Mouse (Mus musculus) layer of hippocampus, adult 2 months (tissue): ENCODE results near the gene Arhgef12. TPM values are rescaled to one million over a fixed set of nuclear protein-coding genes. Genes with fewer than 3 reads are reported as not detected.
A peak's percentile ranks its signal among the peaks of the same experiment; 100 is the strongest.

Experiments
- DNase-seq, 2 experiments: peaks; one replicate each; pipeline ENCODE4 v3.0.0; 2022; ENCODE audit warnings: low spot score in 2 of 2
- H3K27ac ChIP-seq: fragments of 200-600 bp; 2 replicates; pipeline ENCODE4 v1.8.1; 2022
- H3K4me3 ChIP-seq: fragments of 200-600 bp; 2 replicates; pipeline ENCODE4 v1.8.1; 2022; ENCODE audit warnings: mild to moderate bottlenecking
- CTCF ChIP-seq: fragments of 200-600 bp; conservative IDR thresholded peaks from 2 replicates; pipeline ENCODE4 v1.8.1; 2022; ENCODE audit warnings: antibody characterized with exemption, mild to moderate bottlenecking, moderate library complexity
- total RNA-seq, 2 experiments: library from RNA; stranded (reverse); gene quantifications; 2 replicates each; pipeline ENCODE4 v1.2.3; 2021

The Arhgef12 gene
- total RNA-seq, 2 experiments from 2014 or later, result 146 to 162 TPM

DNA sequence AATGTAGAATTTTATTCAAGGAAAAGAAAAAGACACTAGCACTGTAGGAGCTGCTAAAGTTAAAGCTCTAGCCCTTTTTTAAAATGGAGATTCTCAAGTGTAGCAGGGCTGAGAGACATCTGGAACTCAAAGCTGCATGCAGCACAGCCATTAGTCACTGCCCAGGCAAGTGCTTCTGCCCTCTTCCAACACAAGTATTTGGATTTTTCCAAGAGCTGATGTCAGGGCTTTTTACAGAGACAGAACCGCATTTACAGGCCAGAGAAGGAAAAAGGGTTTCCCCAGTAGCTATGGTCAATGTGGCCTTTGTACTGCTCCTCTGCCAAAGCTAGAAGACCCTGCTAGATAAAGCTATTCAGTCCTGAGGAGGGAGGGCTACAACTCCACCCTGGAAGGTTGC lies 45.5 kb downstream of the Arhgef12 start:
- TF ChIP-seq CTCF, result no peak
- Histone ChIP-seq H3K27ac (peak overlapping the region; percentile 49), H3K4me3 (no peak overlapping the region)
- DNase-seq, result peak in 1 of 2 experiments; percentile 14

DNA sequence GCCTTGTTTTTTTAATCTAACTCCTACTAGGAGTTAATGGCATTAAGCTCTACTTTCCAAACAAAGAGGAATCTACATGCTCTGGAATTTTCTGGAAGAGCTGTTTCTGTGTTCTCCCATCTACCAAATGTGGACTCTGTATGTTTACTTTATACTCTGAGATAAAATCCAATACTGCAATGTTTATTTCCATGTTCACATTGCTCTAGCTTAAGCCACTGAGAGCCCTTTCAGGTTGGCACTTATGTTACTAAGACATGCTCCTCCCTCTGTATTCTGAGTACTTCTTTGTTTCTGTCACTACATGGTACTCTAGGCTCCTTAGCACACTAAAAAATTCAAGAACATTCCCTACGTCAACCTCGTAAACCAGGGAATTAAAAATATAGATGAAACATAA lies 56.6 kb downstream of the Arhgef12 start:
- no peak for TF ChIP-seq CTCF
- DNase-seq, result no peak
- Histone ChIP-seq H3K4me3 (no peak overlapping the region), H3K27ac (no peak overlapping the region)

DNA sequence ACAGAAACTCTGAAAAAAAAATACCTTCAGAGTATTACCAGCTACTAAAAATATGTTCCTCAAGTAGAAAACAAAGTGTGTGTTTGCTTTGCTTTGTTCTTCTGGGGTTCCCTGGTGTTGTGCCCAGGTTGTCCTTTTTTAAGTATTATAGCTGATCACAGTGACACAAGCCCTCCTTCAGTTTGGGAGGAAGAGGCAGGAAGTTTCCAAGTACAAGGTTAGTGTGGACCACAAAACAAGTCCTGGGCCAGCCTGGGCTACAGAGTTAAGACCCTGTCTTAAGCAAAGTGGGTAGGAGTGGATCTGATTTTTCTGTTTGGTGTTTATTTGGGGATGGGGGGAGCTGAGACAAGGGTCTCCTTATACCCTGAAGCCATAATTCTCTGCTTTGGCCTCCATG lies 62.6 kb downstream of the Arhgef12 start:
- Histone ChIP-seq H3K4me3 (no peak overlapping the region), H3K27ac (no peak overlapping the region)
- no peak for TF ChIP-seq CTCF
- no peak for DNase-seq

DNA sequence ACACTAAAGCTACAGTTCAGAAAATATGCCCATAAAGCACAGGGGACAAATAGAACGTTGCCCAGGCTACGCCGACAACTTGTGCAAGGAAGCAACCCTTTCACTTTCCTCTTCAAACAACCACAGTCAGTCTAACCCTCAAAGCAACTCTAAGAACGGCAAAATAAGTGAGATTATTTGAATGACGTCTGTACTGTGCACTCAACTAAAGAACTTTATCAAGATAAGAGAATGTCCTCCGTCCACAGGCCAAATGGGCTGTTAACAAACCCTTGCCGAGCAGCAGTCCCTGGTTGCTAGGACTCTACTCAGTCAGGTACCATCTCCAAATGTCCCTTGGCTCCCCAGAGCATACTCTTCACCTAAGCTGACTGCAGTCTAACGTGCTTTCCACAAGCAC lies 68.6 kb downstream of the Arhgef12 start:
- no peak for DNase-seq
- TF ChIP-seq CTCF, result no peak
- H3K4me3 ChIP-seq, result no peak overlapping the region
- H3K27ac ChIP-seq, result no peak overlapping the region

DNA sequence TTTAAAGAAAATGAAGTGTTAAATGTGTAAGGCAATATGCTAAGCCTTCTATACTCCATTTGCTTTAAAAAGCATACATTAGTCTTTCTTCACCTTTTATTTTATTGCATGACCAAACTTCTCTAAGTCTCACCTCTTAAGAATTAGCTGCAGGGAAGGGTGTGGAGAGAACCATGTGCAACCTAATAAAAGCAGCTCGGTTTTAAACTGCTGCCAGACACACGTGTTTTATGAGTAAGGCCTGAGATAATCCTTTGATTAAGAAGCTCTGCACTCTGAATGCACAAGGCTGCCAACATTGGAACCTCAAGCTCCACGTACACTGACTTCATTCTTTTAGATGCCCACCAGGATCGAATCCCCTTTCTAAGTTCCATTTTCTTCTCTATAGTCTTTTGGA lies 71.8 kb downstream of the Arhgef12 start:
- no peak for DNase-seq
- TF ChIP-seq CTCF, result no peak
- no peak overlapping the region for H3K4me3 ChIP-seq
- H3K27ac ChIP-seq, result no peak overlapping the region

DNA sequence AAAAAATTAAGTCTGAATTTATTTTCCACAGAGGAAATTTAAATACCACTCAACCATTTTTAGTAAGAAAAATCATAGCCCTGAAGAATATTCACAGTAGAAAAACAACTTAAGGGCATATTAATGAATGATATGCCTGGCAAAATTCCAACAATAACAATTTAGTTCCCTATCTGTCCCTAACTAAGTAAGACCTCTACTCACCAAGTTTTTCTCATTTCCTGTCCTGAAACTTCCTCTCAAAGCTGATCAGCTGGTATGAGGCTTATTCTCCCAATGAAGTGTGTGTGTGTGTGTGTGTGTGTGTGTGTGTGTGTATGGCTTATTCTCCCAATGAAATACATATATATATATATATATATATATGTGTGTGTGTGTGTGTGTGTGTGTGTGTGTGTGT lies 72.8 kb downstream of the Arhgef12 start:
- no peak overlapping the region for H3K27ac ChIP-seq
- no peak for TF ChIP-seq CTCF
- H3K4me3 ChIP-seq, result no peak overlapping the region
- DNase-seq, result no peak

DNA sequence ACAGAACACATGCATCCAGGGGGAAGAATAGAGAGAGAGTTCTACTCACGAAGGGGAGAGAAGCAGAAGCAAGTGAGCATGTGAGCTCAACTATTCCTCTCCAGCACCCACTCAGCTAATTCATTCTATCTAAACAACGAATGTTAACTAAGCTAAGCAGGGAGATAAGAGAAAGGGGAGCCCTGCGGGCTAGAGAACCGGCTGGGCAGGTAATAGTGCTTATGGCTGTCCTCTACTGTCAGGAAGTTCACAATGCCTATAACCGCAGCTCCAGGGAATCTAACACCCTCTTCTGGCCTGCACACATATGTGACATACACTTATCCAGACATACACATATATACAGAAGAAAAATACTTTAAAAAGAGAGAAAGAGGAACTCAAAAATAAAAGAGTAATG lies 79.3 kb downstream of the Arhgef12 start:
- H3K4me3 ChIP-seq, result no peak overlapping the region
- no peak overlapping the region for H3K27ac ChIP-seq
- TF ChIP-seq CTCF, result no peak
- no peak for DNase-seq

DNA sequence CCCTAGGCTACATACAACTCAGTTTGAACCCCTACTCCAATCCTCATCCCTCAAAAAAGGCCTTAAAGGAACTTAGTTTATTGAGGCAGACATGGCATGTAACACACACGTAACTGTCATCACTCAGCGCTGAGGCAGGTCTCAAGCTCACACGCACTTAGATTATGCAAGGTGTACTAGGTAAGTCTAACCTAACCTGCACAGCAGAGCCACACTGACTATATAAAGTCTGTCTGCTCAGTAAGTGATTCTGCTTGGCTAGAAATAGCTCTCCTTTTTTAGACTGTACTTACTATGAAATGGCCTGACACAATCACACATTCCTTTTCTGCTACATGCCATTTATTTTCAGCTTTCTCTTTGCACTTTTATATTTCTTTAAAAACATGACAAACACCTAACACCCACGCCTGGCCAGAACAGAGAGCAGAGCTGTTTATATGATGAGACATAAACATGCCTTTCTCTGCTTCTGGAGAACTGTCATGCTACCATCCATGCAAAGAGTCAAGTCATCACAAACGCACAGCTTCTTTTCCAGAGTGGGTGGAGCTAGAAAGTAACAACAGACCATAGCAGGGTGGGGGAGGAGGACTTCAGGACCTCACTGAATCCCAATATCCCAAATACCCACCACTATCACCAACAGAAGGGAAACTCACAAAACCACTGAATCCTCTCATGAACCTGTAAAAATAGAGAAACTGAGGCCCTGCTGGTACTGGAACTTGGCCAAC lies 85.4 kb downstream of the Arhgef12 start:
- no peak for DNase-seq
- Histone ChIP-seq H3K4me3 (no peak overlapping the region), H3K27ac (no peak overlapping the region)
- no peak for TF ChIP-seq CTCF

DNA sequence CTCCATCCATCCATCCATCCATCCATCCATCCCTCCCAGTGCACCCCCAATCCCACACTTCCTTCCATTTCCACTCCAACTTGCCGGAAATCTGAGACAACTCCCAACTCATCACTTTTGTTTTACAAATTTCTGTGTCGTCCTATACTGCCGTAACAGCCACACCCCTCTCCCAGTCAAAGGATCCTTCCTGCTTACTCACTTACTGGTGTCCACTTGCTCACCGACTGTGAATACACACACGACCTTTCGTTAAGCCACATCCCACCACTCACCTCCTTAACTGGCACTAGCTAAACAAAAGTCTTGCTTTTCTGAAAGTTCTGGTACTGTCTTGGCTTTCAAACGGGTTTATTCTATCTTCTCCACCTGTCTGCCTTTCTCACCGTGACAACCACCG lies 87.4 kb downstream of the Arhgef12 start:
- Histone ChIP-seq H3K27ac (no peak overlapping the region), H3K4me3 (no peak overlapping the region)
- DNase-seq, result no peak
- TF ChIP-seq CTCF, result no peak

DNA sequence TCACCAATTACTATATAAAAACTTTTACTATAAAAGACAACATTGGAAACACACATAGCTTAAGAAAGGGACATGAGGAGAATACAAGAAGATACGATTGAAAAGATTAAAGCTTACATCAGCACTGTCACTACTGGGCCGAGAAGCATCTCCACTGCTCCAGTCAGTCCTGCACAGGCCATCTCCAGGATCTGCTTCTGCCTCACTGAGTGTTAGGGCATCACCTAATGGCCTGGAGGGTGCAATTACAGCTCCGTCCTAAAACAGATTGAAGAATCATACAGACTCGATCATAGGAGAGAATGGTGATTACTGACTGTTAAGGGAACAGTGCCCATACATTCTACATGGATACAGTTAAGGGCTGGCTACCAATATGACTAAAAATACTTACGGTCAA lies 91.3 kb downstream of the Arhgef12 start:
- DNase-seq, result no peak
- TF ChIP-seq CTCF, result peak; percentile 61
- H3K27ac ChIP-seq, result peak overlapping the region; percentile 67; the same call in 1 of the 2 replicates
- no peak overlapping the region for H3K4me3 ChIP-seq

DNA sequence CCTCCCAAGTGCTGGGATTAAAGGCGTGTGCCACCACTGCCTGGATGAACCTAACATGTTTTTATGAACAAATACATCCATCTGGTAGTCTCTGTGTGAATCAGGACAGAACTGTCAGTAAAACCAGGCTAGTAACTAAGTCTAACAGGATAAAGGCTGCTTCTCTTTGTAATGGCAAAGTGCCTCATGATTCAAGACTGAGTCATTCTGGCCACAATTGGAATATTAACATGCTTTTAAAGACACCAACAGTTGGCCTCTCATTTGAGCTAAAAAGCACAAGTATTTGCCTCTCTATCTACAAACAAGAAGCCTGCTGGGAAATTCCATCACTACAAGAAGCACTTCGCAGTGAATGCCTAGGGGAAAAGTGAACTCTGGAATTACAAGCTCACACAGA lies 91.7 kb downstream of the Arhgef12 start:
- Histone ChIP-seq H3K4me3 (no peak overlapping the region), H3K27ac (peak overlapping the region; percentile 67)
- peak in 1 of 2 experiments; percentile 55 for DNase-seq
- TF ChIP-seq CTCF, result no peak

DNA sequence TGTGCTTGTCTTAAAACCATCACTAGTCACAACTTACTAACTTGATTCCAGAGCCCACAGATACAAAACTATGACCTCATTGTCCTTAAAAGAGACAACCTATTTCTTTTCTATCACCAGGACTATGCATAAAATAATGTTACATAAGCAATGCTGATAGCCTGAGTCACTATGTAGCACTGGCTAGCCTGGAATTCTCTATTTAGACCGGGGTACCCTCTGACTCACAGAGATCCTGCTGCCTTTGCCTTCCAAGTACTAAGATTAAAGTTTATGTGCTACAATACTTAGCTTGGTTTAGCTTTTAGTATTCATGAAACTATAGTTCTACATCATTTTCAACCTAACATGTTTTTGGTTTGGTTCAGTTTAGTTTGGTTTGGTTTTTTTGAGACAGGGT lies 92.2 kb downstream of the Arhgef12 start:
- TF ChIP-seq CTCF, result no peak
- H3K4me3 ChIP-seq, result no peak overlapping the region
- H3K27ac ChIP-seq, result peak overlapping the region; percentile 67
- no peak for DNase-seq

DNA sequence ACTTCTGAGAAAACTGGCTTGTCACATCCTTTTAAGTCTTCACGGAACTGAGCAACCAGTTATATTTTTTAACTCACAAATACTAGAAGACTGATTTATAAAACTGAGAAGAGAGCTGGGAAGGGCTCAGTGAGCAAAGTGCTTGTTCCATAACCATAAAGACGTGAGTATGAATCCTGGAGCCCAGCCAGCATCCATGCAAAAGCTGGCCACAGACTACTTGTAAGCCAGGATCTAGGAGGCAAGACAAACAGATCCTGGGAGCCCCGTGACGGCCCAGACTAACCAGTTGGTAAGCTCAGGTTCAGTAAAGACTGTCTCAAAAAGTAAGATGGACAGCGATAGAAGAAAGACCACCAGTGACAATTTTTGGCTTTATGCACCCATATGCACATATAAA lies 94.5 kb downstream of the Arhgef12 start:
- DNase-seq, result no peak
- Histone ChIP-seq H3K27ac (no peak overlapping the region), H3K4me3 (no peak overlapping the region)
- TF ChIP-seq CTCF, result no peak

DNA sequence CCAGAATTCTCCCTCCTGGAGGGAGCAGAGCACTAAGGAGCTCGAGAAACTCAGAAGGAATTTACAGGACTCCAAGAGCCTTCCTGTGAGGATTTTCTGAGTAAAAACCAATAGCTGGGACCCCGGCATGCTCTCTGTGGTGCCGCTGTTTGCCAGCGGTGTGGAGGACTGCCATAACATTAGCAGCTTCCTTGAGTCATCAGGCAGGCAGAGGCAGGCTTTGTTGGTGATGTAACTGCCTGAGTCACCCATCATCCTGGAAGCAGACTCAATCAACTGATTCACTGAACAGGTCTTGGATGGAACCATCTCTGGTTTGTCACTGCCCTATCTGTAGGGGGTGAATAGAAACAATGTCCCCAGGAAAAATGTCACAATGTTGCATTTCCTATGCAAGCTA lies 96.0 kb downstream of the Arhgef12 start:
- peak; percentile 19 to 55 for DNase-seq
- TF ChIP-seq CTCF, result no peak
- H3K27ac ChIP-seq, result peak overlapping the region; percentile 63
- H3K4me3 ChIP-seq, result no peak overlapping the region
